Mouse (Mus musculus) thymus, postnatal 25 days (tissue): ENCODE results near the gene Iqcf3.
"Not testable (repeated sequence)": the region's sequence is repeated elsewhere in the genome, so short reads cannot be mapped to it uniquely, and the experiment has no call there.

Experiments used
- DNase-seq: peaks from one replicate; pipeline ENCODE4 v3.0.0; 2022

Iqcf3 gene

GRCm38 (mm10) chr9:106561531-106561930, at the start of gene Iqcf3:
Gene Iqcf3, minus strand, starts transcription at chr9:106561631.
- DNase-seq = no peak

GRCm38 (mm10) chr9:106610727-106611126, 49.3 kb upstream of the Iqcf3 start:
- no peak for DNase-seq

- peak; percentile 30 for DNase-seq
Observed at GRCm38 (mm10) chr9:106600546-106600945, 39.1 kb upstream of the Iqcf3 start.

- no peak for DNase-seq
Observed at GRCm38 (mm10) chr9:106598466-106598865, 37.0 kb upstream of the Iqcf3 start.

GRCm38 (mm10) chr9:106595836-106596235, 34.4 kb upstream of the Iqcf3 start:
- DNase-seq = no peak

- not testable (repeated sequence) for DNase-seq
Observed at GRCm38 (mm10) chr9:106595402-106595801, 34.0 kb upstream of the Iqcf3 start.

GRCm38 (mm10) chr9:106592158-106592557, 30.7 kb upstream of the Iqcf3 start:
- DNase-seq = no peak

- no peak for DNase-seq
Observed at GRCm38 (mm10) chr9:106582552-106582951, 21.1 kb upstream of the Iqcf3 start.

- no peak for DNase-seq
Observed at GRCm38 (mm10) chr9:106580016-106580415, 18.6 kb upstream of the Iqcf3 start.

GRCm38 (mm10) chr9:106576112-106576511, 14.7 kb upstream of the Iqcf3 start:
- DNase-seq = no peak

GRCm38 (mm10) chr9:106573366-106573765, 11.9 kb upstream of the Iqcf3 start:
- DNase-seq = no peak

- no peak for DNase-seq
Observed at GRCm38 (mm10) chr9:106572186-106572585, 10.8 kb upstream of the Iqcf3 start.

GRCm38 (mm10) chr9:106570896-106571295, 9.5 kb upstream of the Iqcf3 start, which contains the start of gene Iqcf4:
Gene Iqcf4, minus strand, starts transcription at chr9:106570996.
- no peak for DNase-seq

GRCm38 (mm10) chr9:106566437-106566836, 5.0 kb upstream of the Iqcf3 start:
- peak; percentile 11 for DNase-seq

GRCm38 (mm10) chr9:106564025-106564424, 2.6 kb upstream of the Iqcf3 start:
- DNase-seq = no peak

GRCm38 (mm10) chr9:106562291-106562690, 860 bp upstream of the Iqcf3 start:
- no peak for DNase-seq

GRCm38 (mm10) chr9:106534975-106535374, 26.5 kb downstream of the Iqcf3 start:
- no peak for DNase-seq

GRCm38 (mm10) chr9:106534296-106534695, 27.1 kb downstream of the Iqcf3 start:
- DNase-seq = no peak

GRCm38 (mm10) chr9:106531833-106532232, 29.6 kb downstream of the Iqcf3 start:
- peak; percentile 13 for DNase-seq

- DNase-seq = no peak
Observed at GRCm38 (mm10) chr9:106519909-106520308, 41.5 kb downstream of the Iqcf3 start.

- no peak for DNase-seq
Observed at GRCm38 (mm10) chr9:106519433-106519832, 42.0 kb downstream of the Iqcf3 start.

- DNase-seq = no peak
Observed at GRCm38 (mm10) chr9:106514273-106514672, 47.2 kb downstream of the Iqcf3 start, which contains the start of gene Iqcf5. Gene Iqcf5, plus strand, starts transcription at chr9:106514573.

GRCm38 (mm10) chr9:106513566-106513965, 47.9 kb downstream of the Iqcf3 start:
- DNase-seq = no peak

GRCm38 (mm10) chr9:106512729-106513450, 48.5 kb downstream of the Iqcf3 start:
- no peak for DNase-seq

GRCm38 (mm10) chr9:106509356-106509755, 52.1 kb downstream of the Iqcf3 start:
- no peak for DNase-seq
